Mouse (Mus musculus) CH12.LX (cell line): Measurements from ENCODE around the gene Tgfbi. TPM values are rescaled to one million over a fixed set of nuclear protein-coding genes. Genes with fewer than 3 reads are reported as not detected.
A peak's percentile ranks its signal among the peaks of the same experiment; 100 is the strongest.

Experiments
- DNase-seq: peaks from one replicate; pipeline ENCODE4 v3.0.0-alpha.2; 2013; ENCODE audit errors: extremely low read depth
- H3K27ac ChIP-seq: 2 replicates; pipeline ENCODE4 v1.5.1; 2012; ENCODE audit warnings: low read depth, mild to moderate bottlenecking, control low read depth, moderate library complexity; ENCODE audit not compliant: insufficient read depth
- H3K27me3 ChIP-seq: replicated peaks from 2 replicates; pipeline ENCODE3; 2012; ENCODE audit warnings: inconsistent platforms
- H3K36me3 ChIP-seq, 2 experiments: replicated peaks in 1 of 2; 2 replicates each; pipeline versions ENCODE3 to v1.6.1; 2012; ENCODE audit warnings: inconsistent platforms in 1 of 2, low read length in 1 of 2, mild to moderate bottlenecking in 1 of 2, mixed read lengths in 1 of 2, moderate library complexity in 1 of 2; ENCODE audit not compliant: control insufficient read depth in 1 of 2, insufficient read depth in 1 of 2
- H3K4me1 ChIP-seq, 2 experiments: 2 replicates each; pipeline ENCODE4 v1.6.1; 2012; ENCODE audit warnings: inconsistent platforms in 1 of 2, moderate library complexity in 1 of 2; ENCODE audit not compliant: insufficient read depth in 2 of 2, control insufficient read depth in 1 of 2
- H3K4me2 ChIP-seq: 2 replicates; pipeline ENCODE4 v1.6.1; 2012; ENCODE audit warnings: low read depth, mild to moderate bottlenecking, control low read depth; ENCODE audit not compliant: poor library complexity, insufficient read depth, severe bottlenecking
- H3K4me3 ChIP-seq, 3 experiments: fragments of 150-350 bp in 1 of 3; sonication (generic) in 1 of 3; replicated peaks in 1 of 3; 2 replicates each; pipeline versions ENCODE3 to v1.5.1; 2011 to 2012; ENCODE audit warnings: low read depth in 2 of 3, low read length in 2 of 3, mild to moderate bottlenecking in 2 of 3, moderate library complexity in 2 of 3, control low read depth in 1 of 3, improper control_type of control experiment in 1 of 3, inconsistent platforms in 1 of 3, mixed read lengths in 1 of 3; ENCODE audit not compliant: poor library complexity in 1 of 3
- H3K79me2 ChIP-seq: replicated peaks from 2 replicates; pipeline ENCODE4 v1.6.1; 2012; ENCODE audit warnings: mild to moderate bottlenecking, moderate library complexity; ENCODE audit not compliant: control insufficient read depth, poor library complexity, insufficient read depth, severe bottlenecking; ENCODE audit errors: extremely low read depth
- H3K9ac ChIP-seq: 2 replicates; pipeline ENCODE4 v1.6.1; 2012; ENCODE audit warnings: low read depth, mild to moderate bottlenecking, control low read depth, moderate library complexity; ENCODE audit not compliant: insufficient read depth
- H3K9me3 ChIP-seq: replicated peaks from 2 replicates; pipeline ENCODE3; 2012; ENCODE audit warnings: low read length, inconsistent platforms, mixed read lengths
- CHD2 ChIP-seq: IDR thresholded peaks from 2 replicates; pipeline ENCODE4 v1.6.1; 2011; ENCODE audit warnings: low read length, improper control_type of control experiment
- CTCF ChIP-seq, 2 experiments: IDR thresholded peaks in 1 of 2; conservative IDR thresholded peaks in 1 of 2; 2 replicates each; pipeline ENCODE4 v1.5.1; 2011 to 2012; ENCODE audit warnings: low read depth in 2 of 2, low read length in 2 of 2, improper control_type of control experiment in 1 of 2, inconsistent platforms in 1 of 2, mild to moderate bottlenecking in 1 of 2, moderate library complexity in 1 of 2
- E2F4 ChIP-seq: IDR thresholded peaks from 2 replicates; pipeline ENCODE4 v1.6.1; 2011; ENCODE audit warnings: low read depth, low read length, improper control_type of control experiment; ENCODE audit not compliant: insufficient replicate concordance
- ELF1 ChIP-seq: IDR thresholded peaks from 2 replicates; pipeline ENCODE4 v1.6.1; 2014; ENCODE audit warnings: low read depth, mild to moderate bottlenecking, inconsistent platforms, low read length, improper control_type of control experiment
- EP300 ChIP-seq: IDR thresholded peaks from 2 replicates; pipeline ENCODE4 v1.6.1; 2011; ENCODE audit warnings: low read length, improper control_type of control experiment
- GABPA ChIP-seq: IDR thresholded peaks from 2 replicates; pipeline ENCODE4 v1.6.1; 2012; ENCODE audit warnings: low read depth, low read length, improper control_type of control experiment, inconsistent platforms; ENCODE audit not compliant: insufficient replicate concordance
- KAT2A ChIP-seq: IDR thresholded peaks from 2 replicates; pipeline ENCODE4 v1.6.1; 2012; ENCODE audit warnings: low read length, improper control_type of control experiment, inconsistent platforms; ENCODE audit not compliant: insufficient replicate concordance
- MAFK ChIP-seq: IDR thresholded peaks from 2 replicates; pipeline ENCODE4 v1.6.1; 2011; ENCODE audit warnings: low read length, improper control_type of control experiment; ENCODE audit not compliant: insufficient replicate concordance
- MAX ChIP-seq: IDR thresholded peaks from 2 replicates; pipeline ENCODE4 v1.6.1; 2011; ENCODE audit warnings: low read length, improper control_type of control experiment
- MEF2A ChIP-seq: IDR thresholded peaks from 2 replicates; pipeline ENCODE4 v1.6.1; 2014; ENCODE audit warnings: low read depth, mild to moderate bottlenecking, inconsistent platforms, low read length, improper control_type of control experiment, borderline replicate concordance
- POLR2A ChIP-seq: IDR thresholded peaks from 2 replicates; pipeline ENCODE4 v1.6.1; 2011; ENCODE audit warnings: low read depth, mild to moderate bottlenecking, improper control_type of control experiment, low read length
- RAD21 ChIP-seq: IDR thresholded peaks from 2 replicates; pipeline ENCODE4 v1.6.1; 2011; ENCODE audit warnings: low read depth, mild to moderate bottlenecking, low read length, improper control_type of control experiment, moderate library complexity
- SIN3A ChIP-seq: IDR thresholded peaks from 2 replicates; pipeline ENCODE4 v1.6.1; 2012; ENCODE audit warnings: low read length, improper control_type of control experiment, inconsistent platforms
- SMC3 ChIP-seq: IDR thresholded peaks from 2 replicates; pipeline ENCODE4 v1.6.1; 2011; ENCODE audit warnings: low read depth, low read length, improper control_type of control experiment
- TBP ChIP-seq: conservative IDR thresholded peaks from 2 replicates; pipeline ENCODE4 v1.6.1; 2011; ENCODE audit warnings: low read depth, low read length, improper control_type of control experiment
- TCF12 ChIP-seq: IDR thresholded peaks from 2 replicates; pipeline ENCODE4 v1.6.1; 2014; ENCODE audit warnings: low read depth, mild to moderate bottlenecking, inconsistent platforms, low read length, improper control_type of control experiment
- USF2 ChIP-seq: conservative IDR thresholded peaks from 2 replicates; pipeline ENCODE4 v1.6.1; 2011; ENCODE audit warnings: low read depth, low read length, improper control_type of control experiment
- dilution Hi-C: fragments of 300-500 bp; cut with MboI; formaldehyde crosslinking; loops from 2 replicates; pipeline ENCODE4 v1.14.3; 2020; ENCODE audit warnings: low sequenced_read_pairs; ENCODE audit not compliant: extremely low pct_unique_long_range_greater_than_20kb, extremely low pct_ligation_motif_present
- in situ Hi-C: fragments of 300-500 bp; cut with MboI; formaldehyde crosslinking; loops from 3 replicates; pipeline ENCODE4 v1.14.3; 2019; ENCODE audit warnings: low sequenced_read_pairs, low pct_ligation_motif_present, low pct_unique_long_range_greater_than_20kb, mixed read lengths
- polyA plus RNA-seq: library from polyadenylated mRNA; unstranded; fragments of >175 nt; gene quantifications from 2 replicates; pipeline ENCODE4 v1.2.1, GENCODE M21; 2012; ENCODE audit warnings: low read depth; ENCODE audit not compliant: insufficient read length
- total RNA-seq, 2 experiments: library from RNA; depleted of rRNA; stranded (reverse); fragments of 300-350 nt in 1 of 2; fragments of >200 nt in 1 of 2; gene quantifications; 2 replicates each; pipeline ENCODE4 v1.2.3; 2012 to 2014

Tgfbi gene
- total and polyA plus RNA-seq, 3 experiments: not detected

GRCm38 (mm10) chr13:56575701-56576321 lies 33.5 kb upstream of the Tgfbi start:
- peak; percentile 76 to 78 for TF ChIP-seq CTCF (conservative IDR thresholded peaks at IDR 0.05 in 1 of 2, IDR thresholded peaks at IDR 0.05 in 1 of 2; ENCODE audit: low read depth in 2 of 2, low read length in 2 of 2)
- TF ChIP-seq GABPA: no peak
- TF ChIP-seq RAD21: peak; percentile 57
- TF ChIP-seq SMC3: peak; percentile 45
- no peak for TF ChIP-seq KAT2A
- no peak for TF ChIP-seq POLR2A
- no peak overlapping the region for H3K27ac ChIP-seq

DNA sequence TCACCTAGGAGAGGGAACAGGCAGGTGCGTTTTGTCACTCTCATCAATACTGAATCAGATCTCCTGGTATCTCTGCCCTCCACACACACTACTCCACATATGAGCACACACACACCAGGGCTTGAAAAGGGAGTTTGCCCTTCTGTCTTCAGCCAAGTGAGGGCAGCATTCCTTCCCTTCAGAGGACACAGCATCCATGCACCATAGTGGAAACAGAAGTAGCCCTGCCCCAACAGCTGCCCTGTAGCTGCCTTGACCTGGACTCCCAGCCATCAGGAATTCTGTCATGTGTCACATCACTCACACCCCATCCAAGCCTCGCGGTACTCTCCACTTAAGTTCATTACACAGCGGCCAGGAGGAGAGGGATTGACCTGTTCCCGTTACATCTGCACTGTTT lies 31.2 kb upstream of the Tgfbi start:
- Histone ChIP-seq H3K27ac (no peak overlapping the region), H3K4me3 (no peak overlapping the region), H3K27me3 (peaks cover 65% of the 10 kb centered on the region), H3K4me1 (peaks cover 0 to 4% of the 10 kb centered on the region in 2 experiments; a peak in 1 of 4 replicates), H3K9ac (no peak overlapping the region), H3K36me3 (no peaks in the 10 kb centered on the region), H3K4me2 (no peak overlapping the region), H3K9me3 (no peaks in the 10 kb centered on the region), H3K79me2 (no peaks in the 10 kb centered on the region)
- in situ Hi-C loops: no loop called here
- DNase-seq: no peak
- TF ChIP-seq CHD2: no peak
- no peak for TF ChIP-seq MAX
- no peak for TF ChIP-seq TBP
- TF ChIP-seq MEF2A: no peak
- no peak for TF ChIP-seq USF2
- TF ChIP-seq GABPA: no peak
- TF ChIP-seq SIN3A: no peak
- no peak for TF ChIP-seq TCF12
- TF ChIP-seq MAFK: no peak
- TF ChIP-seq ELF1: no peak
- TF ChIP-seq E2F4: no peak
- TF ChIP-seq EP300: no peak
- dilution Hi-C loops: no loop called here

More at GRCm38 (mm10) chr13:56575701-56576321, 33.5 kb upstream of the Tgfbi start:
- H3K36me3 ChIP-seq: no peaks in the 10 kb centered on the region
- H3K4me1 ChIP-seq: peaks cover 0 to 4% of the 10 kb centered on the region in 2 experiments; a peak in 1 of 4 replicates
- in situ Hi-C loops (no loop called here), dilution Hi-C loops (no loop called here)
- no peaks in the 10 kb centered on the region for H3K79me2 ChIP-seq
- peak; percentile 53 for DNase-seq
- H3K4me2 ChIP-seq: no peak overlapping the region
- no peaks in the 10 kb centered on the region for H3K9me3 ChIP-seq
- no peak overlapping the region for H3K9ac ChIP-seq
- peaks cover 75% of the 10 kb centered on the region for H3K27me3 ChIP-seq
- H3K4me3 ChIP-seq: no peak overlapping the region
